In genomic region chr7:19753587-19753986, GRCm38 (mm10) we compare ENCODE assay signal across 12 mouse cellular contexts. TPM values are rescaled to one million over a fixed set of nuclear protein-coding genes. Genes with fewer than 3 reads are reported as not detected.
DNase-seq lines count a peak whose midpoint lies in the region; ATAC-seq lines count a peak whose summit lies in the region.
"Had no signal": no experiment of that assay in that cellular context is flagged by ENCODE, and none has a peak within 500 bp of the region (broad histone marks: within the 10 kb centered on the region; RNA-seq: fewer than 3 reads in every experiment).

No protein-coding gene starts in this region.

- peak; percentile 42 for DNase-seq in ovary, adult 18-20 months (ENCODE audit: low spot score)
- DNase-seq in ovary, postnatal 14 days (ENCODE audit: low spot score): no peak
- DNase-seq in kidney, postnatal 14 days: peak; percentile 76
- no peak for DNase-seq in layer of hippocampus, adult 8-10 months (ENCODE audit: low spot score in 2 of 2)
- no peak for DNase-seq in forebrain, embryonic 11.5 days (ENCODE audit: low spot score)
- DNase-seq: embryo, embryonic 11 days had no signal

- ATAC-seq in heart, embryonic 12.5 days (ENCODE audit: insufficient number of reproducible peaks, low FRiP score): no peak
- no peak for ATAC-seq in stomach, embryonic 14.5 days (ENCODE audit: insufficient number of reproducible peaks, insufficient read depth, low FRiP score, low read depth)
- no peak for ATAC-seq in forebrain, embryonic 11.5 days (replicated peaks; ENCODE audit: low FRiP score)
- ATAC-seq in forebrain, embryonic 15.5 days (replicated peaks): no peak
- ATAC-seq: Patski had no signal

- H3K4me3 ChIP-seq in heart, embryonic 12.5 days: no peak overlapping the region
- no peak overlapping the region for H3K4me3 ChIP-seq in stomach, embryonic 14.5 days (ENCODE audit: low read depth, low read length)
- H3K4me3 ChIP-seq in forebrain, embryonic 11.5 days (ENCODE audit: low read depth, low read length): no peak overlapping the region
- no peak overlapping the region for H3K4me3 ChIP-seq in forebrain, embryonic 15.5 days
- H3K4me3 ChIP-seq: megakaryocyte, embryonic 14.5 days had no signal

- H3K27ac ChIP-seq in heart, embryonic 12.5 days (ENCODE audit: poor library complexity, severe bottlenecking): peak overlapping the region; percentile 45
- H3K27ac ChIP-seq in stomach, embryonic 14.5 days (ENCODE audit: low read length): 0 out of 2 replicates have a peak overlapping the region, but pooled peaks have one; percentile 33
- no peak overlapping the region for H3K27ac ChIP-seq in forebrain, embryonic 11.5 days (ENCODE audit: low read depth, low read length)
- no peak overlapping the region for H3K27ac ChIP-seq in forebrain, embryonic 15.5 days (replicated peaks)

- peaks cover 52% of the 10 kb centered on the region for H3K4me1 ChIP-seq in heart, embryonic 12.5 days (replicated peaks)
- peaks cover 15% of the 10 kb centered on the region; the same call in 1 of the 2 replicates for H3K4me1 ChIP-seq in stomach, embryonic 14.5 days (ENCODE audit: control insufficient read depth, insufficient read depth, low read length)
- H3K4me1 ChIP-seq in forebrain, embryonic 11.5 days (replicated peaks; ENCODE audit: control insufficient read depth, insufficient read depth, low read length): peaks cover 2% of the 10 kb centered on the region; the same call in 1 of the 2 replicates
- H3K4me1 ChIP-seq in forebrain, embryonic 15.5 days: peaks cover 11% of the 10 kb centered on the region

- H3K9me3 ChIP-seq in heart, embryonic 12.5 days (replicated peaks): no peaks in the 10 kb centered on the region
- H3K9me3 ChIP-seq in stomach, embryonic 14.5 days (ENCODE audit: control insufficient read depth, low read depth, low read length): no peaks in the 10 kb centered on the region
- H3K9me3 ChIP-seq in forebrain, embryonic 11.5 days (ENCODE audit: control insufficient read depth, low read length): no peaks in the 10 kb centered on the region
- no peaks in the 10 kb centered on the region for H3K9me3 ChIP-seq in forebrain, embryonic 15.5 days

- peaks cover 10% of the 10 kb centered on the region for H3K36me3 ChIP-seq in heart, embryonic 12.5 days
- 0 out of 2 replicates have a peak, but pooled peaks cover 2% of the 10 kb centered on the region for H3K36me3 ChIP-seq in stomach, embryonic 14.5 days (ENCODE audit: control insufficient read depth, insufficient read depth, low read length)
- no peaks in the 10 kb centered on the region for H3K36me3 ChIP-seq in forebrain, embryonic 11.5 days (ENCODE audit: control insufficient read depth, insufficient read depth, low read length)
- no peaks in the 10 kb centered on the region for H3K36me3 ChIP-seq in forebrain, embryonic 15.5 days

- H3K27me3 ChIP-seq in heart, embryonic 12.5 days (replicated peaks): no peaks in the 10 kb centered on the region
- no peaks in the 10 kb centered on the region for H3K27me3 ChIP-seq in stomach, embryonic 14.5 days (ENCODE audit: control insufficient read depth, insufficient read depth, low read length)
- no peaks in the 10 kb centered on the region for H3K27me3 ChIP-seq in forebrain, embryonic 11.5 days (ENCODE audit: control insufficient read depth, insufficient read depth, low read length)
- no peaks in the 10 kb centered on the region for H3K27me3 ChIP-seq in forebrain, embryonic 15.5 days
- H3K27me3 ChIP-seq: Patski had no signal

- WGBS in heart, embryonic 12.5 days: 62% methylated on average over 7 of the region's 7 CpGs
- 69% methylated on average over 7 of the region's 7 CpGs for WGBS in stomach, embryonic 14.5 days
- WGBS in forebrain, embryonic 11.5 days: 87% methylated on average over 7 of the region's 7 CpGs
- 83% methylated on average over 7 of the region's 7 CpGs for WGBS in forebrain, embryonic 15.5 days

- no peak overlapping the region for H3K9ac ChIP-seq in heart, embryonic 12.5 days
- no peak overlapping the region for H3K9ac ChIP-seq in stomach, embryonic 14.5 days (replicated peaks; ENCODE audit: low read depth, low read length)
- H3K9ac ChIP-seq in forebrain, embryonic 11.5 days (ENCODE audit: low read length): no peak overlapping the region
- no peak overlapping the region for H3K9ac ChIP-seq in forebrain, embryonic 15.5 days (replicated peaks)

- H3K4me2 ChIP-seq in heart, embryonic 12.5 days: no peak overlapping the region
- no peak overlapping the region for H3K4me2 ChIP-seq in stomach, embryonic 14.5 days (replicated peaks; ENCODE audit: low read depth, low read length)
- no peak overlapping the region for H3K4me2 ChIP-seq in forebrain, embryonic 11.5 days (ENCODE audit: low read depth, low read length, severe bottlenecking)
- H3K4me2 ChIP-seq in forebrain, embryonic 15.5 days (replicated peaks): no peak overlapping the region

RNA-seq across cellular contexts. Expression of gene Nectin2, which starts 3.3 kb away (rescaled TPM):
- 99.1 and 101 TPM in 2 replicates for polyA plus RNA-seq in heart, embryonic 12.5 days (2016; fragmentation: Nextera tagmentation; extraction: Ambion mirVana)
- polyA plus RNA-seq in stomach, embryonic 14.5 days (2014; fragmentation: Nextera tagmentation; extraction: Ambion mirVana): 106 and 113 TPM in 2 replicates
- total RNA-seq in layer of hippocampus, adult 8-10 months (2022): 1 to 10 TPM; 5.7 to 8.2 (median 7.0) TPM
- 56.0 and 59.2 TPM in 2 replicates for polyA plus RNA-seq in forebrain, embryonic 11.5 days (2014; fragmentation: Nextera tagmentation; extraction: Ambion mirVana)
- polyA plus RNA-seq in forebrain, embryonic 15.5 days (2015; fragmentation: Nextera tagmentation; extraction: Ambion mirVana): 42.6 and 45.3 TPM in 2 replicates

RNA-seq across cellular contexts. Expression of gene Bcam, which starts 17.2 kb away (rescaled TPM):
- polyA plus RNA-seq in heart, embryonic 12.5 days (2016; fragmentation: Nextera tagmentation; extraction: Ambion mirVana): 232 and 245 TPM in 2 replicates
- polyA plus RNA-seq in stomach, embryonic 14.5 days (2014; fragmentation: Nextera tagmentation; extraction: Ambion mirVana): 156 and 164 TPM in 2 replicates
- 10 to 100 TPM; 11.0 to 15.2 (median 13.2) TPM for total RNA-seq in layer of hippocampus, adult 8-10 months (2022)
- 17.6 and 21.5 TPM in 2 replicates for polyA plus RNA-seq in forebrain, embryonic 11.5 days (2014; fragmentation: Nextera tagmentation; extraction: Ambion mirVana)
- 6.8 TPM in 2 replicates for polyA plus RNA-seq in forebrain, embryonic 15.5 days (2015; fragmentation: Nextera tagmentation; extraction: Ambion mirVana)

RNA-seq across cellular contexts. Expression of gene Tomm40, which starts 38.3 kb away (rescaled TPM):
- polyA plus RNA-seq in heart, embryonic 12.5 days (2016; fragmentation: Nextera tagmentation; extraction: Ambion mirVana): 160 and 166 TPM in 2 replicates
- polyA plus RNA-seq in stomach, embryonic 14.5 days (2014; fragmentation: Nextera tagmentation; extraction: Ambion mirVana): 91.2 and 108 TPM in 2 replicates
- total RNA-seq in layer of hippocampus, adult 8-10 months (2022): 100 to 1,000 TPM; 104 to 112 (median 109) TPM
- polyA plus RNA-seq in forebrain, embryonic 11.5 days (2014; fragmentation: Nextera tagmentation; extraction: Ambion mirVana): 160 and 171 TPM in 2 replicates
- 137 and 147 TPM in 2 replicates for polyA plus RNA-seq in forebrain, embryonic 15.5 days (2015; fragmentation: Nextera tagmentation; extraction: Ambion mirVana)

RNA-seq across cellular contexts. Expression of gene Cblc, which starts 43.0 kb away (rescaled TPM):
- 0.27 TPM in 1 of 2 replicates, not detected in the other for polyA plus RNA-seq in heart, embryonic 12.5 days (2016; fragmentation: Nextera tagmentation; extraction: Ambion mirVana)
- polyA plus RNA-seq in stomach, embryonic 14.5 days (2014; fragmentation: Nextera tagmentation; extraction: Ambion mirVana): 15.1 and 17.7 TPM in 2 replicates
- not detected for total RNA-seq in layer of hippocampus, adult 8-10 months (2022)
- polyA plus RNA-seq in forebrain, embryonic 11.5 days (2014; fragmentation: Nextera tagmentation; extraction: Ambion mirVana): 0.28 and 0.84 TPM in 2 replicates
- not detected in 2 replicates for polyA plus RNA-seq in forebrain, embryonic 15.5 days (2015; fragmentation: Nextera tagmentation; extraction: Ambion mirVana)
- total RNA-seq: left cerebral cortex, postnatal 36 days had no signal

RNA-seq across cellular contexts. Expression of gene Apoe, which starts 54.6 kb away (rescaled TPM):
- 399 and 400 TPM in 2 replicates for polyA plus RNA-seq in heart, embryonic 12.5 days (2016; fragmentation: Nextera tagmentation; extraction: Ambion mirVana)
- polyA plus RNA-seq in stomach, embryonic 14.5 days (2014; fragmentation: Nextera tagmentation; extraction: Ambion mirVana): 291 and 299 TPM in 2 replicates
- 1,000 to 10,000 TPM; 1,861 to 4,366 (median 2,827) TPM for total RNA-seq in layer of hippocampus, adult 8-10 months (2022)
- polyA plus RNA-seq in forebrain, embryonic 11.5 days (2014; fragmentation: Nextera tagmentation; extraction: Ambion mirVana): 125 and 152 TPM in 2 replicates
- polyA plus RNA-seq in forebrain, embryonic 15.5 days (2015; fragmentation: Nextera tagmentation; extraction: Ambion mirVana): 236 and 265 TPM in 2 replicates

Comparison
In these comparisons a context has a peak if more than half of its experiments do, and no peak if none do; other contexts are left out.
1. DNase-seq: peak in ovary, adult 18-20 months (single experiment) and kidney, postnatal 14 days (single experiment); none in ovary, postnatal 14 days (single experiment), layer of hippocampus, adult 8-10 months (0 of 2) and forebrain, embryonic 11.5 days (single experiment).
2. H3K27ac ChIP-seq: peak in heart, embryonic 12.5 days (single experiment) and stomach, embryonic 14.5 days (single experiment); none in forebrain, embryonic 11.5 days (single experiment) and forebrain, embryonic 15.5 days (single experiment).